Mouse (Mus musculus) neural tube, embryonic 13.5 days (tissue): Measurements from ENCODE around the gene Cbx1. TPM values are rescaled to one million over a fixed set of nuclear protein-coding genes. Genes with fewer than 3 reads are reported as not detected.
"Not testable (repeated sequence)": the region's sequence is repeated elsewhere in the genome, so short reads cannot be mapped to it uniquely, and the experiment has no call there.

Experiments used
- ATAC-seq: fragments of 200-750 bp; cut with Nextera tagmentation; 2 replicates; pipeline ENCODE4 v1.8.0; 2017; ENCODE audit warnings: low read depth, mild to moderate bottlenecking, moderate TSS enrichment, moderate library complexity
- H3K27ac ChIP-seq: fragments of 300-500 bp; sonication (generic); replicated peaks from 2 replicates; pipeline ENCODE4 v1.5.1; 2015; ENCODE audit warnings: moderate library complexity, mild to moderate bottlenecking, inconsistent platforms
- H3K27me3 ChIP-seq: fragments of 300-500 bp; sonication (generic); 2 replicates; pipeline ENCODE4 v1.6.1; 2015; ENCODE audit warnings: mild to moderate bottlenecking, inconsistent platforms
- H3K36me3 ChIP-seq: fragments of 300-500 bp; sonication (generic); 2 replicates; pipeline ENCODE4 v1.6.1; 2015; ENCODE audit warnings: mild to moderate bottlenecking, inconsistent platforms
- H3K4me1 ChIP-seq: fragments of 300-500 bp; sonication (generic); replicated peaks from 2 replicates; pipeline ENCODE4 v1.6.1; 2015; ENCODE audit warnings: inconsistent platforms
- H3K4me2 ChIP-seq: fragments of 300-500 bp; sonication (generic); 2 replicates; pipeline ENCODE4 v1.6.1; 2015; ENCODE audit warnings: inconsistent platforms, mild to moderate bottlenecking, moderate library complexity
- H3K4me3 ChIP-seq: fragments of 300-500 bp; sonication (generic); 2 replicates; pipeline ENCODE4 v1.5.1; 2015; ENCODE audit warnings: mild to moderate bottlenecking, inconsistent platforms
- H3K9ac ChIP-seq: fragments of 300-500 bp; sonication (generic); 2 replicates; pipeline ENCODE4 v1.6.1; 2015; ENCODE audit warnings: moderate library complexity, mild to moderate bottlenecking, inconsistent platforms
- H3K9me3 ChIP-seq: fragments of 300-500 bp; sonication (generic); 2 replicates; pipeline ENCODE4 v1.6.1; 2016; ENCODE audit warnings: inconsistent platforms
- WGBS: fragments of 180-500 bp; shearing (Covaris S2); methylation state at CpG from one replicate; pipeline ENCODE4 v1.1.7; 2015; 5-methylcytosine and 5-hydroxymethylcytosine counted together
- polyA plus RNA-seq: library from polyadenylated mRNA; unstranded; fragments of >200 nt; fragmentation: Nextera tagmentation; extraction: Ambion mirVana; gene quantifications from 2 replicates; pipeline ENCODE4 v1.2.1, GENCODE M21; 2015

Cbx1 gene
- polyA plus RNA-seq, 1 experiment from 2014 or later = 91.6 TPM

DNA sequence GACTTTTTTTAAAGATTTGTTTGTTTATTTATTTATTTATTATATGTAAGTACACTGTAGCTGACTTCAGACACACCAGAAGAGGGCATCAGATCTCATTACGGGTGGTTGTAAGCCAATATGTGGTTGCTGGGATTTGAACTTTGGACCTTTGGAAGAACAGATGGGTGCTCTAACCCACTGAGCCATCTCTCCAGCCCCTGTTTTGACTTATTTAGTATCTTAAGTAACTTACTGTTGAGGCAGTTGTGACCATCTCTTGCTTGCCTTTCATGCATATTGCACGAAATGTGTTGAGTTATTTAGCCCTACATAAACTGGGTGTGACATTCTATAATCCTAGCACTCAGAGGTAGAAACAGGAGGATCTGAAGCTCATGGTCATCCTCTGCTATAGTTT is 10.6 kb downstream of the Cbx1 start:
- no peaks in the 10 kb centered on the region for H3K27me3 ChIP-seq
- H3K9me3 ChIP-seq = no peaks in the 10 kb centered on the region
- ATAC-seq = no peak
- H3K4me3 ChIP-seq = no peak overlapping the region
- H3K36me3 ChIP-seq = peaks cover 69% of the 10 kb centered on the region
- H3K9ac ChIP-seq = no peak overlapping the region
- WGBS = 97% methylated on average over 2 of the region's 2 CpGs
- H3K4me2 ChIP-seq = no peak overlapping the region
- H3K4me1 ChIP-seq = peaks cover 10% of the 10 kb centered on the region; the same call in 1 of the 2 replicates
- no peak overlapping the region for H3K27ac ChIP-seq

DNA sequence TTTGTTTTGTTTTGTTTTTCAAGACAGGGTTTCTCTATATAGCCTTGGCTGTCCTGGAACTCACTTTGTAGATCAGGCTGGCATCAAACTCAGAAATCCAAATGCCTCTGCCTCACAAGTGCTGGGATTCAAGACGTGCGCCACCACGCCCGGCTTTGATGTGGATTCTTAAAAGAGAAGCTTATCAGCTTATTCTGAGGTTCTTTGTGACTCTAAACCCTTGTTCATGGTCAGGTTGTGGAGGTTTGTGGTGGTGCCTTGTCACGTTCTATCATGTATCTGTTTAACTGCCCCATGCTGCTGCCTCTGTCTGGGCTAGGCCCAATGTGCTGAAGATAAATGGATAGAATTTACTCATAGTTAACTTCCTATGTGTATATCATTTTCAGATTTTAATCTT is 16.7 kb downstream of the Cbx1 start:
- H3K27ac ChIP-seq = no peak overlapping the region
- H3K9me3 ChIP-seq = no peaks in the 10 kb centered on the region
- peaks cover 94% of the 10 kb centered on the region for H3K36me3 ChIP-seq
- no peaks in the 10 kb centered on the region for H3K27me3 ChIP-seq
- WGBS = 95% methylated on average over 5 of the region's 5 CpGs
- H3K4me3 ChIP-seq = no peak overlapping the region
- H3K4me1 ChIP-seq = peaks cover 5% of the 10 kb centered on the region; the same call in 1 of the 2 replicates
- H3K9ac ChIP-seq = no peak overlapping the region
- no peak for ATAC-seq
- H3K4me2 ChIP-seq = no peak overlapping the region

DNA sequence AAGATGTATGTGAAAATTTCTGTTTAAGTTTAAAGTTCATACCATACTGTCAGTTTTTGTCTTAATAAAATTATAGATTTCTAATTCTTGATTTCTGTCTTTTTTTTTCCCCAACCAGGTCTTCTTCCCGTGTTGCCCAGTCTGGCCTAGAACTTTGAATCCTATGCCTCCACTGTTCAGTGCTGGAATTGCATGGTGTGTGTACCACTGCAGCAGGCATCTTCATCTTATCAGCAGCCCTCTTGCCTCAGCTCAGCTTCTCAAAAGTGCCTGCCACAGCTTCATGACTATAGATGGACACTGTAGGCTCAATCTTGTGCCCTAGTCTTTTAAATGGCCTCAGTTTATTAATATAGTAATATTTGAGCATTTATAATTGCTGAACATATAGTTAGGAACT is 19.1 kb downstream of the Cbx1 start:
- no peaks in the 10 kb centered on the region for H3K4me1 ChIP-seq
- H3K36me3 ChIP-seq = peaks cover 92% of the 10 kb centered on the region
- 52% methylated on average over 1 of the region's 1 CpGs for WGBS
- H3K4me3 ChIP-seq = no peak overlapping the region
- no peak overlapping the region for H3K9ac ChIP-seq
- H3K4me2 ChIP-seq = no peak overlapping the region
- H3K9me3 ChIP-seq = no peaks in the 10 kb centered on the region
- no peak overlapping the region for H3K27ac ChIP-seq
- no peaks in the 10 kb centered on the region for H3K27me3 ChIP-seq
- no peak for ATAC-seq

DNA sequence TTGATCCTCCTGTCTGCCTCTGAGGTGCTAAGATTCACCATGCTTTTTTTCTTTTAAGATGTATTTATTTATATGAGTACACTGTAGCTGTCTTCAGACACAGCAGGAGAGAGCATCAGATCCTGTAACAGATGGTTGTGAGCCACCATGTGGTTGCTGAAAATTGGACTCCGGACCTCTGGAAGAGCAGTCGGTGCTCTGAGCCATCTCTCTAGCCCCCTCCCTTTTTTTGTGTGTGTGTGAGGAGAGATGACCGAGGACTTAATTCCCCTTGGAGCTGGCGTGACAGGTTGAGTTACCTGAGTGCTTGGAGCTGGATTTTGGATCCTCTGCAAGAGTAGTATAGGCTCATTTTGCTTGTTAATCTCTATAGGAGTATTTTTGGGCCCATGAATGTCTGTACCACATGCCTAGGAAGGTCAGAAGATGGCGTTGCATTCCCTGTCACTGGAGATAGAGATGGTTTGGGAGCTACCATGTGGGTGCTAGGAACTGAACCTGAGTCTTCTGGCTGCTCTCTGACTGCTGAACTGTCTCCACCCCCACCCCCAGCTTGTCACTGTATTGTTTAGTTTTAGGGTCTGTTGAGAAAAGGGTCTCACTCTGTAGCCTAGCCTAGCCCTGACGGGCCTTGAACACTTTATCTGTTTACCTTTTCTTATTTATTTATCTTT is 20.8 kb downstream of the Cbx1 start:
- Histone ChIP-seq H3K4me3 (no peak overlapping the region), H3K27me3 (no peaks in the 10 kb centered on the region), H3K4me1 (no peaks in the 10 kb centered on the region), H3K9ac (no peak overlapping the region), H3K9me3 (no peaks in the 10 kb centered on the region), H3K27ac (no peak overlapping the region), H3K4me2 (no peak overlapping the region), H3K36me3 (peaks cover 85% of the 10 kb centered on the region)
- no peak for ATAC-seq
- WGBS = 87% methylated on average over 6 of the region's 6 CpGs

DNA sequence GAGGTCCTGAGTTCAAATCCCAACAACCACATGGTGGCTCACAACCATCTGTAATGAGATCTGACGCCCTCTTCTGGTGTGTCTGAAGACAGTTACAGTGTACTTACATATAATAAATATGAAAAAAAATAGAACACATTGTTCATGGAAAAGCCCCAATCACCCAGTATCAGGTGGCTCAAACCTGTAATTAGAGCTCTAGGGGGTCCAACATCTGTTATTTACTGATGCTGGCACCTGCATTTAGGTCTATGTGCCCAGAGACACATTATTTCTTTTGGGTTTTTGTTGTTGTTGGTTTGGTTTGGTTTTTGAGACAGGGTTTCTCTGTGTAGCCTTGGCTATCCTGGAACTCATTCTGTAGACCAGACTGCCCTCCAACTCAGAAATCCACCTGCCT is 22.3 kb downstream of the Cbx1 start:
- H3K36me3 ChIP-seq = peaks cover 82% of the 10 kb centered on the region
- H3K4me2 ChIP-seq = not testable (repeated sequence)

DNA sequence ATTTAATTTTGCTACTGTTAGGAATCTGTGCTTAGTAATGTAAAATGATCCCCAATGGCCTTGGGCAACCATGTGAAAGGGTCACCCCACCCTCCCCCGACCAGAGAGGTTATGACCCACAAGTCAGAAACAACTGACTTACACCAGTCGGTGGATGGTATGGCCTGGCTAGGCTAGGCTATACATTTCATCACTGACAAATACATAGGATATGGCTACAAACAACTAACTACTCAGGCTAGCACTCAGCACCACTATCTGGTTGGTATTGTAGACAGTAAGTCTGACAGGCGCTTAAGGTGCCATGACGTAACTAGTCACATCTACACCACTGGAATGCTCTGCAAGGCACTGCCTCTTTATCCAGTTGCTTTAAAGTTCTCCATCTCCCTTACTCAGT is 24.5 kb downstream of the Cbx1 start:
- H3K4me3 ChIP-seq = no peak overlapping the region
- no peak overlapping the region for H3K27ac ChIP-seq
- peaks cover 87% of the 10 kb centered on the region for H3K36me3 ChIP-seq
- ATAC-seq = no peak
- H3K4me2 ChIP-seq = no peak overlapping the region
- H3K4me1 ChIP-seq = no peaks in the 10 kb centered on the region
- WGBS = 85% methylated on average over 4 of the region's 4 CpGs
- H3K9ac ChIP-seq = no peak overlapping the region
- no peaks in the 10 kb centered on the region for H3K27me3 ChIP-seq
- H3K9me3 ChIP-seq = no peaks in the 10 kb centered on the region

More for the DNA sequence above, 22.3 kb downstream of the Cbx1 start:
- H3K4me3 ChIP-seq, H3K27me3 ChIP-seq, H3K27ac ChIP-seq, ATAC-seq, H3K9me3 ChIP-seq, H3K4me1 ChIP-seq, H3K9ac ChIP-seq: not testable (repeated sequence)
- 85% methylated on average over 1 of the region's 1 CpGs for WGBS

DNA sequence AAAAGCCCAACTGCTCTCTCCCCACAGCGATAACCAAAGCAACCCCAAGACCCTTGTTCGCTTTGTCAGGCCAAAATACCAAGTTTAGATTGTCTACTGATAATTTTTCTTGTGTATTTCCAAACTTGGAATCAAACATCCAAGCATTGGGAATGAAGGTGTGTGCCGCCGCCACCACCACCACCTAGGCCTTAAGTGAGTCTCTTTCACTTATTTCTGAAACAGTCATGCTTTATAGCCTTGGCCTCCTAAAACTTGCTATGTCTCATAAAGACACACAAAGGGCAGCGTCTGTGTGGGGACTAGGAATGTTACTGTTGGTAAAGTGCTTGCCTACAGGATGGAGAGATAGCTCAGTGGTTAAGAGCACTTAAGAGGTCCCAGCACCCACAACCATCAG is 25.0 kb downstream of the Cbx1 start:
- WGBS = 89% methylated on average over 5 of the region's 5 CpGs
- H3K4me1 ChIP-seq = no peaks in the 10 kb centered on the region
- H3K27me3 ChIP-seq = no peaks in the 10 kb centered on the region
- H3K27ac ChIP-seq = no peak overlapping the region
- no peak overlapping the region for H3K9ac ChIP-seq
- H3K4me2 ChIP-seq = no peak overlapping the region
- ATAC-seq = no peak
- H3K36me3 ChIP-seq = peaks cover 87% of the 10 kb centered on the region
- no peaks in the 10 kb centered on the region for H3K9me3 ChIP-seq
- no peak overlapping the region for H3K4me3 ChIP-seq

DNA sequence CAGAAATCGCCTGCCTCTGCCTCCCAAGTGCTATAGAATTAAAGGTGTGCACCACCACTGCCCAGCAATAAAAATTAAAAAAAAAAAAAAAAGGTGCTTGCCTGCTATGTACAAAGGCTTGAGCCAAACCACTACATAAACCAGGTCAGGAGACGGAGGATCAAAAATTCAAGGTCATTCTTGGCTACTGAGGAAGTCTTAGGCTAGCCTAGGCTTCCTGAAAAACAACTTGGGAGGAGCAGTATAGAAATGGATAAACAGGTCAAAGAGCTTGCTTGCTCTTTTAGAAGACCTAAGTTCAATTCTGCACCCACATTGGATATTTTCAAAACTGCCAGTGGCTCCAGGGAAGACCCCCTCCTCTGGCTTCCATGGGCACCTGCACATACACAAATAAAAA is 25.5 kb downstream of the Cbx1 start:
- Histone ChIP-seq H3K4me3 (no peak overlapping the region), H3K9me3 (no peaks in the 10 kb centered on the region), H3K27ac (no peak overlapping the region), H3K27me3 (no peaks in the 10 kb centered on the region), H3K9ac (no peak overlapping the region), H3K36me3 (peaks cover 87% of the 10 kb centered on the region), H3K4me2 (no peak overlapping the region), H3K4me1 (no peaks in the 10 kb centered on the region)
- ATAC-seq = no peak
- WGBS = 89% methylated on average over 2 of the region's 2 CpGs

DNA sequence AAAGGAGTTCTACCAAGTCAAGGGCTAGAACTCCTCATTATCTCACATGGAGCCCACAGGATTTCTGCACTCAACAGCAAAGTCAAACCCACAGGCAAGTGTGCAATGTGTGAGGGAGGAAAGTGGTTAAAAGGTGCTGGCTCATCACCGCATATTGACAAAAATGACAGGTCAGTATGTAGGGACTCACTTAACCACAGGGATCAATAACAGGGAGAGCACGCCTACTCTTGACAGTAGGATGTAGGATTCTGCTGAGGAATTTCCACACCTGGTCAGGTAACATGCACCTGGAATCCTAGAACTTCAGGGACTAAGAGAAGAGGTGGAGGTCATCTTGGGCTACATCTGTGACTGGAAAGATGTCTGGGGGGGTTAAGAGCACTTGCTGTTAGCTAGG is 27.0 kb downstream of the Cbx1 start:
- Histone ChIP-seq H3K9ac (no peak overlapping the region), H3K9me3 (no peaks in the 10 kb centered on the region), H3K4me2 (no peak overlapping the region), H3K4me3 (no peak overlapping the region), H3K27me3 (no peaks in the 10 kb centered on the region), H3K4me1 (no peaks in the 10 kb centered on the region), H3K27ac (no peak overlapping the region), H3K36me3 (peaks cover 87% of the 10 kb centered on the region)
- 95% methylated on average over 2 of the region's 2 CpGs for WGBS
- ATAC-seq = no peak

DNA sequence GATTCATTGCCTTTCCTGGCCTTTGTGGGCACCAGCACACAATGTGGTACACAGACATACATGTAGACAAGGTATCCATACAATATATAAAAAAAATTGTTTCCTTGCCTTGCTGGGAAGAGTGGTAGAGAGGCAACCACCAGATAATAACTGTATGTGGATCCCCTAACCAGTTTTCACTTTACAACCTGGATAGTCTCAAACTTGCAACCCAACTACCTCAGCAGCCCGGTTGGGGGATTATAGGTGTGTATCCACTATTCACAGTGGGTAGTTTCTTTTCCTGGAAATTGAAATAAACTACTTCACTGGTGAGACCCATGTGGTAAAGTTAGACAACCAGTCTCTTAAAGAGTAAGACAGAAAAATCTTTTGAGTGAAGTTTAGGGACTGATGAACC is 27.6 kb downstream of the Cbx1 start:
- WGBS = 87% methylated on average over 1 of the region's 1 CpGs
- no peaks in the 10 kb centered on the region for H3K4me1 ChIP-seq
- H3K4me3 ChIP-seq = no peak overlapping the region
- no peak overlapping the region for H3K4me2 ChIP-seq
- no peak overlapping the region for H3K27ac ChIP-seq
- no peak for ATAC-seq
- H3K27me3 ChIP-seq = no peaks in the 10 kb centered on the region
- H3K36me3 ChIP-seq = peaks cover 89% of the 10 kb centered on the region
- H3K9me3 ChIP-seq = no peaks in the 10 kb centered on the region
- no peak overlapping the region for H3K9ac ChIP-seq

DNA sequence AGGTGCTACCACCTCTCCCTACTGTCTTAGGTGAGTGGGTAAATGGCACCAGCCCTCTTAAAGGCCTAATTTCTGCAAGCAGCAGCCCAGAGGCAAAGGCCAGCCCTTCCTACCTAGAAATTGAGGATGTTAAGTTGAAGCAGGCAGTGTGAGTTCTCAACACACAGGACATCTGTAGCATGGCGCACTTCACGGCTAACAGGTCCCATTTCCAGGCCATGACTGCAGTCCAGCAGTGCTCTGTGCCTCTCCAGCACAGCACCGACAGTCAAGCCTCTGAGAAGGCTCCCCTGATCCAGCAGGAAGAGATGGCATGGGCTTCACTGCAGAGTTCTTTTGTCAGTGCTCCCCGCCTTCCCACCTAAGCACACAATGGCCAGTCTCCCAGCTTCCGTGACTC is 28.1 kb downstream of the Cbx1 start:
- H3K27me3 ChIP-seq = no peaks in the 10 kb centered on the region
- no peaks in the 10 kb centered on the region for H3K9me3 ChIP-seq
- 81% methylated on average over 5 of the region's 5 CpGs for WGBS
- H3K4me3 ChIP-seq = no peak overlapping the region
- no peak for ATAC-seq
- H3K27ac ChIP-seq = no peak overlapping the region; the same call in 1 of the 2 replicates
- no peak overlapping the region for H3K4me2 ChIP-seq
- H3K4me1 ChIP-seq = no peaks in the 10 kb centered on the region
- peaks cover 89% of the 10 kb centered on the region for H3K36me3 ChIP-seq
- H3K9ac ChIP-seq = no peak overlapping the region

DNA sequence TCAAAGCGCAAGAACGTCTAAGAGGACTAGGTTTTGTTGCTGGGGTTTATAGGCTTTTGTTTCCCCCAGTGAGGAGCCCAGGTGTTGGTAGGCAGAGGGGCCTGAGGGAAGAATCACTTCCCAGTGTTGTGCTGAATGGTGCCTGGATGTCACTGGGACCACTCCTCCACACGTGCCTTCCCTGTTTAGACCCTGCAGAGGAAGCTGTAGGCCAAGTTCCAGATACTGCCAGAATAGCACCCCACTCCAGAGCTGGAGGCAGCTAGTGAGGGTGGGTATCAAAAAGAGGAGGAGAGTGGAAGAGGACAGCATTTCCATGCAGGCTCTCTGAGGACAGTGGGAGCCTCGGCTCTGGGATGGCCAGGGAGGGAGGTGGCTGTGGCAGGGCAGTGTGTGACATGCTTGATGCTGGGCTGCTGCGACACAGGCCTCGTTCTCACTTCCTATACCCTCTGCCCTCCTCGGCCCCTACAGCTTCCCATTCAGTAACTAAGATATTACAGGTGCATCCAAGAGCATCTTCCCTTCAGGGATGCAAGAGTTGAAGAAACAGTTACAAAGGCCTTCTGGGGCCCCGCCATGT is 29.3 kb downstream of the Cbx1 start:
- no peak for ATAC-seq
- H3K4me3 ChIP-seq = no peak overlapping the region
- H3K27ac ChIP-seq = no peak overlapping the region
- H3K27me3 ChIP-seq = no peaks in the 10 kb centered on the region
- no peak overlapping the region for H3K9ac ChIP-seq
- 80% methylated on average over 8 of the region's 8 CpGs for WGBS
- no peaks in the 10 kb centered on the region for H3K9me3 ChIP-seq
- H3K36me3 ChIP-seq = peaks cover 81% of the 10 kb centered on the region
- H3K4me1 ChIP-seq = peaks cover 9% of the 10 kb centered on the region
- no peak overlapping the region for H3K4me2 ChIP-seq

DNA sequence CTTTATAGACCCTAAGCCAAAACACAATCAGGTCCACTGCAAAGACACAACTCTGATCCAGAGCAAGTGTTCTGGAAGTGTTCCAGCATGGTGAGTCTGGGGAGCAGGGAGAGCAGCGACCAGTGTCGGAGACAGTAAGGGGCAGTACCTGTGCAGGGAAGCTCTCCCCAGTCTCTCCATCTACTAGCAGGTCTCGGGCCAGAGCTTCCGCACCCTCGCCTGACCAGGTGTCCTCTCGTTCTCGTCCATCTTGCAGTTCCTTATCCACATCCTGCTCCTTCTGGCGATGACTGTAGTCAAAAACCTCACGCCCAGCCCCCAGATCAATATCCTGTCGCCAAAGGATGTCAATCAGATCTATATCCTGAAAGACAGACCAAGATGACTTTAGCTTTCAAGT is 33.0 kb downstream of the Cbx1 start:
- no peak for ATAC-seq
- Histone ChIP-seq H3K4me2 (no peak overlapping the region), H3K4me3 (no peak overlapping the region), H3K4me1 (peaks cover 44% of the 10 kb centered on the region), H3K36me3 (peaks cover 62% of the 10 kb centered on the region), H3K9me3 (no peaks in the 10 kb centered on the region), H3K27me3 (no peaks in the 10 kb centered on the region), H3K9ac (no peak overlapping the region), H3K27ac (no peak overlapping the region)
- 93% methylated on average over 10 of the region's 10 CpGs for WGBS
